Mouse (Mus musculus) E14TG2a.4 (cell line): ENCODE data around the gene Epn3.
A peak's percentile ranks its signal among the peaks of the same experiment; 100 is the strongest.

Source experiments
- H3K27me3 ChIP-seq: 2 replicates; pipeline ENCODE4 v1.6.1; 2014; ENCODE audit warnings: low read length, control low read depth; ENCODE audit not compliant: insufficient read depth
- H3K36me3 ChIP-seq: 2 replicates; pipeline ENCODE4 v1.6.1; 2014; ENCODE audit warnings: low read length, control low read depth; ENCODE audit not compliant: insufficient read depth
- H3K4me1 ChIP-seq: replicated peaks from 2 replicates; pipeline ENCODE4 v1.6.1; 2014; ENCODE audit warnings: low read depth, low read length, control low read depth
- H3K4me3 ChIP-seq: replicated peaks from 2 replicates; pipeline ENCODE4 v1.5.1; 2014; ENCODE audit warnings: mild to moderate bottlenecking, low read length
- H3K9me3 ChIP-seq: 2 replicates; pipeline ENCODE4 v1.6.1; 2014; ENCODE audit warnings: low read length, control low read depth
- CTCF ChIP-seq: conservative IDR thresholded peaks from 2 replicates; pipeline ENCODE4 v1.5.1; 2014; ENCODE audit warnings: low read length
- NANOG ChIP-seq: IDR thresholded peaks from 2 replicates; pipeline ENCODE4 v1.6.1; 2014; ENCODE audit warnings: borderline replicate concordance, low read length, mixed read lengths
- POU5F1 ChIP-seq: IDR thresholded peaks from 2 replicates; pipeline ENCODE4 v1.6.1; 2014; ENCODE audit warnings: low read length, borderline replicate concordance

Epn3 gene

DNA sequence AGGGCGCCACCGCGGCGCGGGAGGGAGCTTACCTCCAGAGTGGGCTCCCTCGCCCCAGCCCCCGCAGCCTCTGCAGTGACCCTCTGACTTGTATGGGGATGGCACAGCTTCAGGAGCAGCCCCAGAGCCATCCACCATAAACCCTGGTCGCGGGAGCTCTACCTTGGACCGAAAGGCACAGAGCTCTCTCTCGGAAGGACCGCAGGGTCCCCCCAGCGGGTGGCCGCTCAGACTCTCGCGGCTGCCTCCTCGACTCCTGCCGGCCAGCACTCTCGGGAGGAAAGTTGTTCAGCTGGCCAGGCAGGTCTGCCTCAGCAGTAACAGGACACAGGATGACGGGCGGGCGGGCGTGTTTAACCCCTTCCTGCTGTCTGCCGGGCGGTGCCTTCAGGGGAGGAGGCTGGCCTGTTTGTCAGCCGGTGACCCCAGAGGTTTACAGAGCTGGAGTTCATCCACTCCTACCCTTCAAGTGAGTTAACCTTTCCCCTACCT lies at the start of gene Epn3:
Gene Epn3 (minus strand): TSS at position 314 of the 492 bp plus-strand sequence.
- H3K36me3 ChIP-seq, result no peaks in the 10 kb centered on the region
- peak within 1 kb of the TSS; percentile 50; the same call in 1 of the 2 replicates for H3K4me3 ChIP-seq
- no peaks in the 10 kb centered on the region for H3K9me3 ChIP-seq
- TF ChIP-seq NANOG (no peak), POU5F1 (no peak), CTCF (no peak)
- peaks cover 91% of the 10 kb centered on the region for H3K27me3 ChIP-seq
- H3K4me1 ChIP-seq, result peaks cover 46% of the 10 kb centered on the region

DNA sequence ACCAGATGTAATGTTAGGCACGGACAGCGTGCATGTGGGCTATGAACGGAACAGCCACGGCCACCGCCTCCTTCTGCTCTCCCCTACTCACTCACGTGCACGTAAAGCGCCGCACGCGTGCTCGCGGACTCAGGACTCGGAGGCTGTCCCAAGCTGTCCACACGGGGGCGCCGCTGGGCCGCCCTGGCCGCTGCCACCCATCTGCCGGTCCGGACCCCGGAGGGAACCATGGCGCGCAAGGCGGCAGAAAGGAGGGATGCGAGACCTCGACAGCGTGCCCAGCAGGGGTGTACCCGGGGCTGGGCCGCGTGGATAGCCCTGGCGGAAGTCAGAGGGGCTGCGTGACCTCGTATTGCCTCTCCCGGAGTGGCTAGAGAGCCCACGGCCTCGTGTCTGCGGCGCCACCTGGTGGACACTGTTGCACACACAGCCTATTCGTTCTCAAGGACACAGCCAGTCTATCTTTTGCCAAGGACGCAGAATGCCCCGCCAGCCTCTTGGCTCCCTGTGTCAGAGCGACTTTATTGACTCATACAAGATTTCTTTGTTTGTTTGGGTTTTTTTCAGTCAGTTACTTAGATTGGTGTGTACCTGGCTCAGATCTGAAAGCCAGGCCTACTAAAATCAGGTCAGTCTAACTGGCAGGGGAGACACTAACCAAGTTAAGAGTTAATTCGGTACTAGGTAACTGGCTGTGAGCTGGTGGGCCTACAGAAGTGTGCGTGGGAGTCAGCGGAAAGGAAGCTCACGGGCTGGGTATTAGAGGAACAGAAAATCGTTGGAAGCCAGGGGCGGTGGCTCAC lies 49.3 kb upstream of the Epn3 start, which contains the start of gene Rsad1:
Gene Rsad1 (minus strand): TSS at position 368 of the 803 bp plus-strand sequence.
- Histone ChIP-seq H3K4me3 (peak within 1 kb of the TSS; percentile 88), H3K36me3 (no peaks in the 10 kb centered on the region), H3K9me3 (no peaks in the 10 kb centered on the region), H3K4me1 (peaks cover 26% of the 10 kb centered on the region), H3K27me3 (peaks cover 9% of the 10 kb centered on the region)
- TF ChIP-seq CTCF (peak; percentile 54), POU5F1 (no peak)

DNA sequence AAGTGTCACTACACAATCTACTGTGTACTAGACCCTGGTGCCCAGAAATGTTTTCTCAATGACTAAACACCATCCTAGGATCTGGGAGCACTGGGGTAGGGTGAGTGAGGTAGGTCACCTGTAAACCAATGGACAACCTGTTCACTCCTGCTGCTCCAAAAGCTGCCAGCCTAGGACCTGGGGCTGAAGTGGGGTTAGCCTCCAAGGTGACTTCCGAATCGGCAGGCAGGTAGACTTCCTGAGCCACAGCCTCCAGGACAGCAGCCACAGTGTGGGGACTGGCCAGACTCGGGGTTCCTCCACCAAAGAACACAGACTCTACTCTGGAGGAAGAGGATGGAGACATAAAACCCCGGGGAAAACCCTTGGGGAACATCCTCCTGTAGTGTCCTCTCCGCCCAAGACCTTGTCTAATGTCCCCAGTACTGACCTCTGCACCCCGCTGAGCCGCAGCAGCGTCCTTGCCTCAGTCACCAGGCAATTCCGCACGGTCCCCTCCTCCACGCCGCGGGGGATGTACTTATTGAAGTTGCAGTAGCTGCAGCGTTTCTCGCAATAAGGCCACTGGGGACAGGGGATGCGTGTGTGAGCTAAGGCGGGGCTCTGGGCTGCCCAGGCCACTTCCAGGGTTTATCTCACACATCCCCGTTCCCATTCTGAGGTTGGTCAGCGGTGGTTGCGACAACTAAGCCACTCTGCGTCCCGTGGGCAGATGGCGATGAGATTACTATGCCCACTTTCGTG lies 48.4 kb upstream of the Epn3 start:
- H3K36me3 ChIP-seq, result no peaks in the 10 kb centered on the region
- peaks cover 9% of the 10 kb centered on the region for H3K27me3 ChIP-seq
- TF ChIP-seq CTCF (no peak), NANOG (no peak), POU5F1 (no peak)
- peak overlapping the region; percentile 88 for H3K4me3 ChIP-seq
- peaks cover 26% of the 10 kb centered on the region for H3K4me1 ChIP-seq
- H3K9me3 ChIP-seq, result no peaks in the 10 kb centered on the region

DNA sequence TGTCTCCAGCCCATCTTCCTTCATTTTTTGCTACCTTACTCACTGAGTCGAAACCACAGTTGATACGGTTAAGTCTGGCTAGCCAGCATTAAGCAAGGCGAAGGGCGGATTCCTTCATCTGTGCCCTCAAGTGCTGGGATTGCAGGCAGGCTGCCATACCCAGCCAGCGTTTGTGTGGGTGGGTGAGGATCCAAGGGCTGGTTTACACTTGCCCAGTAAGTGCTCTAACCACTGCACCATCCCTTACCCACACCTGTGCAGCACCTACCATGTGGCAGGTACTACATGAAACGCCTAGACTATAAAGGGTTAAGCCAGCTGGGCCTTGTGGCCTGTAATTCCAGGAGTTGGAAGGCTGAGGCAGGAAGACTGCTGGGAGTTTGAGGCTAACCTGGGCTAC lies 47.5 kb upstream of the Epn3 start:
- no peak for TF ChIP-seq NANOG
- TF ChIP-seq CTCF, result no peak
- no peak for TF ChIP-seq POU5F1
- Histone ChIP-seq H3K4me1 (peaks cover 26% of the 10 kb centered on the region), H3K36me3 (no peaks in the 10 kb centered on the region), H3K27me3 (peaks cover 9% of the 10 kb centered on the region), H3K9me3 (no peaks in the 10 kb centered on the region), H3K4me3 (no peak overlapping the region)

DNA sequence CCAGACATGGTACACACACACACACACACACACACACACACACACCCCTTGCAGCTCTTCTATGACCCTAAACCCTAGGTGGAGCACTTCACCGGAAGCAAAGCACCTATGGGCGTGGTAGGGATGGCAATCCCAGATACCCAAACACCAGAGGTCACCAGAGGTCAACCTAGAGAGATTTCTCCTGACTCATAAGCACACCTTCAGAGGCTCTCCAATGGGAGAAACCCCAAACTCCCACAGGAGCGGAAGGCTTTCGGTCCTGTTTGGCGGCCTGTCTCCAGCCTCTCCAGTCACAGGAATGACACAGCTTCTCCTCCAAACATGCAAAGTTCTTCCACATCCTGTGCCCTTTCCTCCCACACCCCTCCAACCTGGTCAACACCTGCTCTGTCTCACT lies 46.6 kb upstream of the Epn3 start:
- no peak overlapping the region for H3K4me3 ChIP-seq
- TF ChIP-seq CTCF, result no peak
- TF ChIP-seq POU5F1, result no peak
- H3K36me3 ChIP-seq, result no peaks in the 10 kb centered on the region
- no peaks in the 10 kb centered on the region for H3K9me3 ChIP-seq
- H3K27me3 ChIP-seq, result peaks cover 9% of the 10 kb centered on the region
- peaks cover 26% of the 10 kb centered on the region for H3K4me1 ChIP-seq

DNA sequence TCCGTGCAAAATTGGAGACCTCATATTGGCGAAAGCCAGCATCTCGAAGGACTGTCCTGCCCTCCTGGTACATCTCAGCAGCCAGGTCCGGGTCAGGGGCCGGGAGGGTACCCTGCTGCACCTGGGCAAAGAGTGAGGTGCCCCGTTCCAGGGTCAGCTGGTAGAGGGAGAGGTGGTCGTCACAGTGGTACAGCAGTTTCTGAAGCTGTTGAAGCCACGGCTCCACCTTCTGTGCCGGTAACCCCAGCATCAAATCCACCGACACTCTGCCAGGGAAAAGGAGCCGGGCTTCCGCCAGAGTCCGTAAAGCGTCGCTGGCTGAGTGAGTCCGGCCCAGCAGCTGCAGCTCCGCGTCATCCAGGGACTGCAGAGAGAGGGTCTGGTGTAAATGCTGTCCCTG lies 44.6 kb upstream of the Epn3 start:
- no peak for TF ChIP-seq CTCF
- TF ChIP-seq NANOG, result no peak
- no peak for TF ChIP-seq POU5F1
- peaks cover 9% of the 10 kb centered on the region for H3K27me3 ChIP-seq
- H3K4me1 ChIP-seq, result peaks cover 23% of the 10 kb centered on the region
- no peak overlapping the region for H3K4me3 ChIP-seq
- H3K9me3 ChIP-seq, result peaks cover 14% of the 10 kb centered on the region; the same call in 1 of the 2 replicates
- no peaks in the 10 kb centered on the region for H3K36me3 ChIP-seq

DNA sequence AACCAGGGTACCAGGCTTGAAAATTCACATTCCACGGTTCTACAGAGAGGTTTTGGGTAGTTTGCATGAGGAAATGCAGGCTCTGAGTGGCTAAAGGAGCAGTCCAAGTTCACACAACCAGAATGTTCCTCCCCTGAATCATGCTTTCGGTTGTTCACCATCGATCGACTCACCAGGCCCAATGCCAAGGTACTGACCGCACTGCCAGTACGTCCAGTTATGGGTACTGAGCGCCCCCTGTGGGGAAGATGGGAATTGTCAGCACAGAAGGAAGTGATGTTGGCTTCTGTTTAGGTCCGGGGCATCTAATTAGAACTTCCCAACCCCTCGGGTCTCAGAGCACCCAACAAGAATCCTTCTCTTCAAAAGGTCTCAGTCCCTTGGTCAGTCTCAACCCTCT lies 44.2 kb upstream of the Epn3 start:
- peaks cover 20% of the 10 kb centered on the region for H3K4me1 ChIP-seq
- H3K36me3 ChIP-seq, result no peaks in the 10 kb centered on the region
- H3K9me3 ChIP-seq, result peaks cover 19% of the 10 kb centered on the region; the same call in 1 of the 2 replicates
- peaks cover 9% of the 10 kb centered on the region for H3K27me3 ChIP-seq
- no peak for TF ChIP-seq NANOG
- peak; percentile 87 for TF ChIP-seq CTCF
- no peak overlapping the region for H3K4me3 ChIP-seq

DNA sequence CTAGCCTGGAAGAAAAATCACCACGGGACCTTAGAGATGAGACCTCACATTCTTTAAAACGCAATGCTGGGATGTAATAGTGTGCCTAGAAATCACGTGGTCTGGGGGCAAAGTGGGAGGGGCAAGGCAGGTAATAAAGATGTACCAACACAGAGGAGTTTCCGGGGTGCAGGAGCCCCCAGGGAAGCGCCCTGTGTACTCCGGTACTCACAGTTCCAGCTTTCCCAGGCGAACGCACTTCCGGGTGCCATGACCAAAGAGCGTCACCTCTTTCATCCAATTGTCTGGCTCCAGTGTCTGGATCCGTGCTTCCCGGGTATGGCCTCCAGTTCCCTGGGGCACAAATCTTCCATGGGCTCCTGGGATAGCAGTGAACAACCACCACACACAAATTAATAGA lies 43.6 kb upstream of the Epn3 start:
- no peak overlapping the region for H3K4me3 ChIP-seq

More for the DNA sequence above, 43.6 kb upstream of the Epn3 start:
- H3K9me3 ChIP-seq, result peaks cover 21% of the 10 kb centered on the region; the same call in 1 of the 2 replicates
- no peaks in the 10 kb centered on the region for H3K36me3 ChIP-seq
- TF ChIP-seq NANOG (no peak), POU5F1 (no peak), CTCF (no peak)
- peaks cover 21% of the 10 kb centered on the region for H3K4me1 ChIP-seq
- H3K27me3 ChIP-seq, result peaks cover 5% of the 10 kb centered on the region
